Mouse (Mus musculus): ENCODE data around the gene Dock1.

The Dock1 gene

DNA sequence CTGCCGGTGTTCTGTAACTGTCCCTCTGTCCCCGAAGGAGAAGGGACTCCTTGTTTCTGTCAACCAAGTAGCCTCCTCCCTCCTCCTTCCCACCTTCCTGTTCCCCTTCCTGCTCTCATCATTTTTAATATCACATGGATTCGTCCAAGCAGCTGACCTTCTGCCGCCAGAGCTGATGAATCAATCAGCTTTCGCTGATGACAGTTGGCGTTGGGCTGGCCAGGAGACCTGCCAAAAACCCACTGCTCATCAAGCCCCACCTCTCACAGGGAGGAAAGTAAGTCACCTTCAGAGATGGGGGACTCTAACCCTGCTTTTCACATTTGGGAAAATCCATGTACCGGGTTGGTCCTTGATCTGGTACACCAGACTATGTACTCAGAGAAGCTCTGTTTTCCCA, 87.2 kb downstream of the Dock1 start:
- DNase-seq: no peak

DNA sequence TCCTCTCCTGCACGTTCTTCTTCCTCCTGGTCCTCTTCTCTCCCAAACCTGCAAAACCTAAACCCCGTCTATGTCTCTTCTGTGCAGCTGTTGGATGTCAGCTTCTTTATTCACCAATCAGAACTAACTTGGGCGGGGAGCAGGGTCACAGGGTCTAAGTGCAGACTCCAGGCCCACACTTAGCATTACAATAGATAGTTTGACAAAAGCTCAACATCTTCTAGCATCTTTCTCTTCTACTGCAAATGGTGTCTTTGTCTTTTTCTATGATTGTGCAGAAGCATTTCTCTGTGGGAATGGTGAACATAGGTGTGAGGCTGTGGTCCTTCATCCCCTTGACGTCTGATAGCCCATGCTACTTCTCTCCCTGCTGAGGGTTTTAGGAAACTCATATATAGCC, 91.3 kb downstream of the Dock1 start:
- no peak for DNase-seq

DNA sequence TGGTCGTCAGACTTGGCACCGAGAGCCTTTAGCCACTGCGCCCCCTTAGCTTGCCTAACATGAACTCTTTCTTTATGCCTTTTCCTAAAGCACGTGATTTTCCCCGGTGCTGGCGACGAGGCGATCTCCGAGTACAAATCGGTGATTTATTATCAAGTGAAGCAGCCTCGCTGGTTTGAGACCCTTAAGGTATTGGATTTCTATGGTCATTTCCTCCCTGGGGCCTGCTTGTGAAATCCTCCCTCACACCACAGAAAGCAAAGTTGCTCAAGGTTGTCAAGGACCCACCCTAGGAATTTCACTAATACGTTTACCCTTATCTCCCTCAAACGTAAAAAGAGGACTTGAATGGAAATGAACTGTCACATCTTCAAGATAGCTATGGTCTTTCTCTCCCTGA, 94.7 kb downstream of the Dock1 start:
- no peak for DNase-seq

DNA sequence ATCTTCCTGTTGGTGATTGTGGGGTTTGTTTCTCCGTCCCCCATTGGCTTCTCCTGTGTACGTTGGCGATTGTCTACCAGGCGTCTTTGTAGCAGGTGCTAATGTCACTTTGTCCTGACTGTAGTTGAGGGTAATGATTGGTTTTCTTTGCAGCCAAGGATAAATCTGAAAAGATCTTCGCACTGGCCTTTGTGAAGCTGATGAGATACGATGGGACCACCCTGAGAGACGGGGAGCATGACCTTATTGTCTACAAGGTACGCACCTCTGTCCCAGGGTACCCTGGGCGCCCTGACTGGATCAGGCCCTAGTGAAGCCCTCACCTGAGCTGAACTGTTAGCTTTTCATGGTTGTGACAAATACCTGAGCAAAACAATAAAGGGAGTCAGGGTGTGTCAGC, 100.9 kb downstream of the Dock1 start:
- DNase-seq: no peak

DNA sequence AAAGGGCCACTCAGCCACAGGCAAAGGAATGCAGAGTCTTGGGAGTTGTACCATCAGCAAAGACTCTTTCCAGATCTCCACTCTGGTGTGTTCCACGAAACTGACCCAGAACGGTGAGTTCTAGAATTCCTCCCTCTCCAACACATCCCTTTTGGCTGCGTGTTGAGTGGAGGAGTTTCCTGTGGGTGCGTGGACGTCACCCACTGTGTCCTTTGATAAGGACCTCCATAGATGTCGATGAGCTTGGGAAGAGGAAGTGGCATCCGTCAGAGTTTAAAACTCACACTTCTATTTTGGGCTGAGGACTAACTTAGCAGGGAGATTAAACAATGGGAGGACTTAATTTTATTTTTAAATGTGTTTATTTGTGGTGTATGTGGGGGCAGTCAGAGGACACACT, 101.9 kb downstream of the Dock1 start:
- DNase-seq: no peak

DNA sequence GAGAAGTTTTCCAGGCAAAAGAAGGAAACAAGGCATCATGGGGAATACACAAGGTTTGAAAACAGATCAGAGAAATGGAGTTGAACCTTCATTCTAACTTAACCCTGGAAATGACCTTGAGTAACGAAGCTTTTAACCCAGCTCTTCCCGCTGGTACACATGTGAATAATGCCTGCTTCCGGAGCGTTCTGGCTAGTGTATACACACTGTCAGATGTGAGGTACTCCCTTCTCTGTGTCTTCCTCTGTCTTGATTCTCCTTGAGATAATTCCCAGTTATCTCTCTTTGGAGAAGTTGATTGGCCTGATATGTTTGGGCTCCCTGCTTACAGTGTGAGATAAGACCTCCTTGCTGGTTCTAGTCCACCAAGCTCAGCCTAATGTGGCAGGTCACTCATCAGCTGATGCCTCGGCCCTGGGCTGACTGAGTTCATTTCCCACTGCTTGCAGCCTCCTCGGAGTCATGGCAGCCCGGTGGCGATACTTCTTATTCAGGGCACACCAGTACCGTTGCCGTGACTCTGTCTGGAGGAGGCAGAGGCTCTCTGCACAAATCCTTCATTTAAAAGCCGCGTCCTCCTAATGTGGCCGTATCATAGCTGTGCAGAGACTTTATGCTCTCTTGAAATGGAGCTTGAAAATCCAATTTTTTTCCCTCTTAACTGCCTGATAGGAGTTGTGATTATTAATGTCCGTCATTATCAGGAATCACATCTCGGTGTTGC, 102.6 kb downstream of the Dock1 start:
- DNase-seq: no peak

DNA sequence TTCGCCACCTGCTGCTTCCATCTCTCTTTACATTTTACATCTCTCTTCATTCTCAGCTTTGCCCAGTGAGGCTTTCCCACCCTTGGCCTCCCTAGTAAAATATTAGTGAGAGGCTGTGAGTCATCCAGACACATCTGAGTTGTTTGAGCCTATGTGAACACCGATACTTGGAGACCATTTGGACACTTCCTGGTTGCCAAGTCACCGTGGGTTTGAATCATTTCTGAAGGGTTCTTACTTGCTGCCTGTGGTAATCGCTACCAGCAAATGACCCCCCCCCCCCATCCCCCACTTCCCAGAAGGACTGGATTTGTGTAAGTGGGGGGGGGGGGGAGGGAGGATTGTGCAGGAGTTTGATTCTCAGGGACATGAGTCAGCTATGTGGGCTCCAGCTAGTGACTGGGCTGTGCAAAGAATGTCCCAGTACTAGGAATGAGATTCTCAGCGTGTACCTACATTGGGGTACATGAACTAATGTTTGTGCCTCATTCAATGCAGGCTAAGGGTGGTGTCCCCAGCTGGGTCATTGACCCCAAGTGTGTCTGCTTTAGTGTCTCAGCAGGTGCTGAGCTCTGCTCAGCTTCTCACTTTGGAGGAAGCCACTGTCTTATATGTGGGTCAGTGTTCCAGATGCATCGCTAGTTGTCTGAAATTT, 103.4 kb downstream of the Dock1 start:
- DNase-seq: no peak

DNA sequence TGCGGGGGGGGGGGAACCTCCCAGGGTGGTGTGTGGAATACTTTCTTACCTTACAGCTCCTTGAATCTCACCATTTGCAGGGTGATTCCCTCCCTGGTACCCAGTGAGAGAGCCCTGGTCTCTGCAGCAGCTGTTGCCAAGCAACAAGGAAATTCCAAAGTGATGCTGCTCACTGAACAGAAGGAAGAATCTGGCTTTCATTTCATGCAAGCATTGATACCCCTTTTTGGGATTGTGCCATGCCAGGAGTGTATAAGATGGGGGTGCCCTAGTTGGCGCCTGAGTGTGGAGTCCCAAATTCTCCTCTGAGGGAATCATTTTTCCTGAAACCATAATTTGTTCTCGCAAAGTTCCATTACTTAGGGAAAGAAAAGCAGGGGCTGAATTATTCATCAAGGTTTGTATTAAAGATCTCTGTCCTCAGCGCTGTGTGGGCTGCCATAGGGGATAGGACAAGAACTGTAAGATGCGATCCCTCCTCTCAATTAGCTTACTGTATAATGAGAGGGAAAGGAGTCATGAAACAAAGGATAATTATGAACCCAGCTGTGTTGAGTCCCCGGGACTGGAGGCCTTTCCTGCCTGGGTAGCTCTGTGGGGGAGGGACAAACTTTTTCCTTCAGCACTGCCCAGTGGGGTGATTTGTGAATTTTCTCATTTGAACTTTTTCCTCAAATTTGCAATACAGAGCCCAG, 104.2 kb downstream of the Dock1 start:
- no peak for DNase-seq

DNA sequence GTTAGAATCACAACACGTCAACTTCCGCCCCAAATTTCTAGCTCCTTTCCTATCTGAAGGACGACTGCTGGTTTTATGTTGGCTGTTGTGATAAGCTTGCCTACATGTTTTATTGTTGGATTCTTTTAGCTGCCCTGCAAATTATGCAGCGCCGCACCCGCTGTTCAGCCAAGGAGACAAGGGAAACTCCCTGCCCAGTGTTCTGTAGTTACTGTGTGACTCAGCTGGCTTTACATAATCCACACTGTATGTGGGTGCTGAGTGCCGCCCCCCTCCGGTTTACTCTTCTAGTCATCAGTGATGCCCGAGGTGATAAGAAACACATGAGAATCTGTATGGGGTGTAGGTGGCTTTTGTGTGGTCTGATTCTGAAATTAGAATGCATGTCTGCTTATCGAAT, 105.2 kb downstream of the Dock1 start:
- DNase-seq: no peak

DNA sequence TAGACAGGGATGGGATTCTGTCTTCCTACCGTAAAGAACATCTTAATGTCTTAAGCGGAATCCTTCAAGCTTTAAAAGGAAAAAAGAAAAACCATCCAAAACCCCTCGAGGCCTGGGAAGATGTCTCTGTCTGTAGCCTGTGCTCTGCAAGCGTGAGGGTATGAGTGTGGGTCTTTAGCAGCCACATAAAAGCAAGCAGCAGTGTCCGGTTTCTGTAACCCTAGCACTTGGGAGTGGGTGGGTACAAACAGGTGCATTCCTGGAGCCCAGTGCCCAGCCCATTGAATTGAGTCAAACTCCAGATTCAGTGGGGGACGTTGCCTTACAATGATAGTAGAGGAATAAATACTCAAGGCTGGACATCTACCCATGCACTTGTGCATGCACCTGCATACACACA, 105.9 kb downstream of the Dock1 start:
- DNase-seq: no peak

DNA sequence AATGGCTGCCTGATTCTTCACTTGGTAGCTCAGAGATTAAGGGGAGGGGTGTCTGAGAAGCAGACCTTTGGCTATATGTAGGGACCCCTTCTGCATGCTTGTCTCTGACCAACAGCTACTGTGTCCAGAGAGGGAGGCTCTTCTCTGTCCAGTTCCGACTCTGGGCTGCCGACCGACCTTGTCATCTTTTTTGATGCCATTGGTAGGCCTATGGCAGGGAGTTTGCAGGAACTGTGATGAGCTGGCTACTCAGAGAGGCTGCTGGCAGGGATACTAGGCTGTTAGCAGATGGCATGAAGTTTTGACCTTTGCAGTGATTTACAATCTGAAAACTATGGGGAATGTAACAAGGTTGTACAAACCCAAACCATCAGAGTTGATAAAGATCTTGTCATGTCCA, 109.3 kb downstream of the Dock1 start:
- no peak for DNase-seq

DNA sequence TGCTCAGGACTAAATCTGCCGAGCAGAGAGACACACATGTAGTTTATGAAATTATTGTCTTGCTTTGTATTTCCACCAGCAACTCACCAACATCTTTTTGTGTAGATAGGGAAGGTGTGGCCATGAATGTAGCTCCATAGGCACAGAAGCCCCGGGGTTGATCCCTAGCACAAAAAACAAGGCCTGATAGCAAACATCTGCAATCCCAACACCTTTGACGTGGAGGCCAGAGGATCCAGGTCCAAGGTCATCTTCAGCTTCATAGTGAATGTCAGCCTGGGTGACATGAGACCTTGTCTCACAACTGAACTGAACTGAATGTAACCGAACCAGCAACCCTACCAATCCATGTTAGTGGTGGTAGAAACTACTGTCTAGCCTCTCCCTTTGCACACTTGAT, 116.7 kb downstream of the Dock1 start:
- no peak for DNase-seq

DNA sequence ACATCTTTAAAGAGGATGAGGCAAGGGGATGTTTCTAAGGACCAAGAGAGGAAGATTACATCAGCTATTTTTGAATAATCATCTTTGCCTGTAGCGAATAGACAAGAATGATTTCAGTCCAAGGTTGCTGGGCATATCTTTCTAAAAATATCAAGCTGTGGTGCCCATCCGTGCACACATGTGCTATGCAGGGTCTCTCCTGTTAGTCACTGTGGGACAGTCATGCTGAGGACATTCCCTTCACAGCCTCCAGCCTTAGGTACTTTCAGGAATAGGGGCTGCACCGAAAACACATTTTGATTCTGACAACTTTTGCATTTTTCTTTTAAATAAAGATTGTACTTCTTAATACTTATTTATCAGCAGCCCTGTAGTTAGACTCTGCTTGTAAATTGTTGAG, 124.4 kb downstream of the Dock1 start:
- DNase-seq: no peak

DNA sequence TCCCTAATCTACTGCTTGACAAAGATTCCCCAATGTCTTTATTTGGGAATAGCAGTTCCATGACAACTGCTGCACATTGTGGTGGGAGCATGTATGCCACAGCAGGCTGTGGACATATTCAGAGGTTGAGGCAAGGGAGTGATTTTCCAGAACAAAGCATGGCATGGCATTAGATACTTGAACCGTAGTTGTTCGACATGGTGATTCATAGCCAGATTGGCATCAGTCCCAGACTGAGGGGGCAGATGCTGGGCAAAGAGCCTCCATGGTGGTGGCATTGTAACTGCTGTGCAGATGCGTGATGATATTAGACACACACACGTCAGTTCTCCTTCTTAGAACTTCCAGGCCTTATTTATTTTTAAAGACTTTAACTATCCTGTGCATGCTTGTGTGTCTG, 129.6 kb downstream of the Dock1 start:
- DNase-seq: no peak

DNA sequence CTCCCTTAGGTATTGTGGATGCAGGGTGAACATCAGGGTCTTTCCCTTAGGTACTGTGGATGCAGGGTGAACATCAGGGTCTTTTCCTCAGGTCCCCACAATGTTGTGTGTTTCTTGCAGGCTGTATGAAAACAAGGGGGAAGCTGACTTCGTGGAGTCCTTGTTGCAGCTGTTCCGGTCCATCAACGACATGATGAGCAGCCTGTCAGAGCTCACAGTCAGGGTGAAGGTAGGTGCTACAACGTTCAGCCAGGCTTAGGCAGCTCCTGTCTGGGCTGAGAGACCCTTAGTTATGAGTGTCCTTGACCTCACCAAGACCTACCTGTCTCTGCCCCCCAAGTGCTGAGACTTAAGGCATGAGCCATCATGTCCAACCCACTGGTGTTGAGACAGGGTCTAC, 134.0 kb downstream of the Dock1 start:
- DNase-seq: no peak

DNA sequence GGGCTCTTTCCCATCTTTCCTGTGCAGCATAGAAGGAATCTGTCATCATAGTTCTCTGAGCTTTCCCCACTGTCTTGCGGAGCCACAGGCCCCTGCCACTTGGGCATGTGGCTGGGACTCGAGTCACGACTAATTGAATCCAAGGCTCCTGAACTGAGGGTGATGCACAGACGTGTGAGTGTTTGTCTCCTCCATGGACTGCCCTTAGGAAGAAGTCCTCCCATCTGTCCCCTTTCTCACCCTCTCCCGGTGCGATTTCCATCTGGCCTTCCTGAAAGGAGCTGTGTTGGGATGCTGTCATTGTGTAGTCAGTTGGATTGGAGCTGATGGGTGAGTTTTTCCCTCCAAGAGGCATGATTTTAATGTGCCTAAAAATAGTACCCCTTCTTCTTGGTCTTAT, 136.3 kb downstream of the Dock1 start:
- no peak for DNase-seq

DNA sequence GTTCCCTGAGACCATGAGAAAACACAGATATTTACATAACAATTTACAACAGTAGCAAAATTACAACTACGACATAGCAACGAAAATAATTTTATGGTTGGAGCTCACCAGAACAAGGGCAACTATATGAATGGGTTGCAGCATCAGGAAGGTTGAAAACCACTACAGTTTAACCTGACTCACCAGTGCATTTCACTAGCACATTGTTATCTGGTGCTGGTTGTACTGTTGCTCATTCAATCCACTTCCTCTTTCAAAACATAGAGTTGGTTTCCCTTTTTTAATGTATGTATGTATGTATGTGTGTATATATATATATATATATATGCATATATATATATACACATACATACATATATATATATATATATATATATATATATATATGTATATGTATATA, 138.0 kb downstream of the Dock1 start:
- no peak for DNase-seq

DNA sequence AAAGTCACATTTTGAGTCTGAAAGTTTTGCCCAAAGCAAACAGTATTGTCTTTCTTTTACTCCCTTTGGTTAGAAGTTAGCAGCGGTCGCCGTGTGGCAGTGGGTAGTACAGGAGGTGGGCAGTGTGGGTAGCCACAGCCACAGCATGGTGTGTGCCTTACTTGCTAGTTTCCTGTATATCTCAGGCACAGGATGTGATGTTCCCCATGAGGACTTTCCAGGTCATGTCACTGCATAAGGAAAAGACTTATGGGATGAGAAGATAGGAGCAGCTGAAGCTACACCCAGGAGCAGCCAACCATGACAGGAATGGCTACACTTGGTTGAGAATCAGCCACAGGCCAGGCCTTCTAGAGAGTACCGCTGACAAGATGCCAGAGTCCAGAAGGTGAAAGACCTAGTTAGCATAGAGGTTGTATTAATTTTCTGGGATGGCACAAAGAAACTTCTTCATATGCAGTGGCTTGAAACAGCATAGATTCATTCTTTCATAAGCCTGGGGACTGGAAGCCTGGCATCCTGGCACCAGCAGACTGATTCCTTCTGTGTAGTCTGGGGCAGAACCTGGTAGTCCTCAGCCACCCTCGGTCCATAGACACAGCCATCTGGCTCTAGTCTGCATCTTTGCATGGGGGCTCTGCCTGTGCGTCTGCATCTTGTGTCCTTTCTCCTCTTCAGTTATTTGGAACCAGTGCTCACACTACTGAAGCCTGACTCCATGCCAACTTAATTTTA, 139.0 kb downstream of the Dock1 start:
- DNase-seq: peak; percentile 89

DNA sequence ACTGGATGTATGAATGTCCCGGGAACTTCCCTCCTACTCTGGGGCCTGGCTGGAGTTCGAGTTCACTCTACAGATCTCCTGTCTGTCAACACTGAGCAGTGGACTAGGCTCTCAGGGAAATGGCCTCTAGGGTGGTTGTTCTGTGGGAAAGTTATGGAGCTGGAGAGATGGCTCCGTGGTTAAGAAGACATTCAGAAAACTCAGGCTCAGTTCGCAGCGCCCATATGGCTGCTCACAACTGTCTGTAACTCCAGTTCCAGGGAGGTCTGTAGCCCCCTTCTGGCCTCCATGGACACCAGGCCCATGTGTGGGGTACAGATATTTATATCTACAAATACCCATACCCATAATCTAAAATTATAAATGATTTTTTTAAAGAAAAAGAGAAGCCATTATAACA, 148.0 kb downstream of the Dock1 start:
- no peak for DNase-seq

DNA sequence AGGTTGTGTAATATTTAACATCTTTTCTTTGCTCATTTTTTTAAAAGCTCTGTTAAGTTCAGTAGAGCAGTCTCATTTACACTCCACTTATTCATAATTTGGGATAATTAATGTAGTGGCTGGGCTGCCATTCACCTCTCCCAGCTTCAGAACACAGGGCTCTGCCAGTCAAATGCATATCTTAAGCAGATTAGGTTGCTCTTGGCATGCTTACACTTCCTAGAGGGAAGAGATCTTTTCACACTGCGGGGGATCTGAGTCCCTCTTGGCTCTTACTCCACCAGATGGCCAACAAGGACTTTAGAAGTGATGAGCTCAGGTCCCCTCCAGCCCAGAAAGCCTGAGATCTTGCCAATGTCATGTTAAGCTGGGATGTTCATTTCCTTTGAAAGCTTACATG, 150.8 kb downstream of the Dock1 start:
- DNase-seq: no peak

DNA sequence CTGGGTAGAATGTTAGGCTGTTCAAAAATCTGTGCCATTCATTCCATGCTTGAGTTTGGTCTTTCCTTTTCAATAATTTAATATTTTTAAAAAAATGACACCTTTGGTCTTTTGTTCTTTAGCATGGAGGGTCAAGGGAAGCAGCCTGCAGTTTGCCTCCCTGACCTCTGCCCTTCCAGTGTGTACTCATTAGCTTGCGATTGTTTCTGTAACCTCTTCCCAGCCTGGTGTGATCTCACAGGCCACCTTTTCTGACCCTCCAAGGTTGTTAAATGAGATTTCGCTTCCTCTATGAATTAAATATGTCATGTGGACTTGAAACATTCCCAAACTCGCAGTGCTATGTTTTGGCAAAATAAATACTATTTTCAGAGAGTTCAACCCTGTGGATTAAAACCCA, 151.6 kb downstream of the Dock1 start:
- DNase-seq: peak; percentile 36

DNA sequence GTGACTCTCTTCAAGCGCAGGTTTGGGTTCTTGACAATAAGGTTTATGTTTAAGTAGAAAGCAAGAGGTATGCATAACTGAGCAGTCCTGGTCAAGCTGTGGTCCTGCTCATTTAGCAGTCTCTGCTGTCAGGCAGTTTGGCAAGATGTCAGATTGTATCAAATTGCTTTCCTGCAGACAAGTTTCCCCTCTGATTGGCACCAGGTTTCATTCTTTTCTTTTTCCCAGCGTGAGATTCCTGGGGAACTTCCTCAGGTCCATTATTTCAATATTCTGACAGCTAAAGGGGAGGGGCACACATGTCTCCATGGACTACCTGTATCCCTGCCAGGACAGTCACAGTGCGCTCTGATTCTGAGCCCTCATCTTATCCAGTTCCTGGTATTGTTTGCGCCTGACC, 153.4 kb downstream of the Dock1 start:
- peak; percentile 20 for DNase-seq

DNA sequence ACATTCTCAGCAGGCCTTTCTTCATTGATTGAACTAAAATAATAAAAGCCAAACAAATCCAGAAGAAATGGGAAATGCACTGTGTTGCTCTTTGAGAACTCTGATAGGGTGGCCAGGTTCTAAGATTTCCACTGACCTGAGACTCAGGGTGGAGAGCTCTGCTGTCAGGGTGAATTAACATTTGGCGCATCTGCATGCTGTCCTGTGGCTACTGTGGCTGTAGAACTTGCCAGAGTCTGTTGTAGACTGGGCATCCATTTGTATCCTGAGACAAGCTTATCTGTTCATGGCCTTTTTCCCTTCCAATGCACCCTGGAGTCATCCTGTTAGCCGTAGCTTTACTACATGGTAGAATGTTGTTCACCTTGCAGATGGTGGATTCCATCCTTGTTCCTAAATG, 169.6 kb downstream of the Dock1 start:
- DNase-seq: no peak

DNA sequence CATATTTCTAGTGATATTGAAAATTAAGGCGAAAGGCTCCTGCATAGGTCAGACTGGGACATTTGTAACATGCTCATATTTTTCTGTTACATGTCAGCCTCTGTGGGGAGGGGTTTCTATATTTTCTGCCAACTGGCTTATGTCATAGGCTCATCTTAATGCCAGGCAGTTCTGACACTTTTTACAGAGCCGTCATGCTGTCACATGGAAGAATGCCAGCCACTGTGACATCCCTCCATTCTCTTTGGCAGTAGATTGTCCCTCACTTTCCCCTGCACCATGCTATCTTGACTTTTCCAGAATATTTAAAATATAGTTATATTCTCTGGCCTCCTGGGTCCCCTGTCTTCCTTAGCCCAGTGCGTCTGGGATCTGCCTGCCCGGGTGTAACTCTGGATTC, 172.3 kb downstream of the Dock1 start:
- no peak for DNase-seq

All from kidney, adult 9 months (tissue).